Mouse (Mus musculus) cerebellum, adult 2 months (tissue): Measurements from ENCODE around the gene Atxn7l3b.
"Not testable (repeated sequence)": the region's sequence is repeated elsewhere in the genome, so short reads cannot be mapped to it uniquely, and the experiment has no call there.

ENCODE experiments used
- CTCF ChIP-seq: fragments of 200-500 bp; IDR thresholded peaks from 2 replicates; pipeline ENCODE4 v1.5.1; 2011; ENCODE audit warnings: low read depth, mild to moderate bottlenecking, control low read depth, low read length, moderate library complexity, borderline replicate concordance; ENCODE audit not compliant: insufficient read depth
- POLR2A ChIP-seq: fragments of 200-500 bp; IDR thresholded peaks from 2 replicates; pipeline ENCODE4 v1.6.1; 2011; ENCODE audit warnings: low read length, control low read depth, borderline replicate concordance; ENCODE audit not compliant: insufficient read depth

- TF ChIP-seq CTCF, POLR2A: not testable (repeated sequence)
These were observed 33.4 kb upstream of the Atxn7l3b start for GRCm38 (mm10) chr10:112962216-112962615.
